Mouse (Mus musculus) mouse trophoblast stem cell (cell line): ENCODE measurements around the gene B4galnt4.

Experiments
- in situ Hi-C, 2 experiments: fragments of 300-500 bp; cut with MseI, MboI; formaldehyde crosslinking; loops; 2 replicates in 1 of 2; 3 replicates in 1 of 2; pipeline ENCODE4 v1.15.1; 2025

The B4galnt4 gene

GRCm38 (mm10) chr7:141070058-141070862, 9.4 kb downstream of the B4galnt4 start:
- in situ Hi-C loops = no loop called here

- in situ Hi-C loops = no loop called here
Measured at GRCm38 (mm10) chr7:141072017-141072745, 11.3 kb downstream of the B4galnt4 start.

GRCm38 (mm10) chr7:141073782-141074181, 12.9 kb downstream of the B4galnt4 start:
- in situ Hi-C loops = no loop called here

- in situ Hi-C loops = no loop called here
Measured at GRCm38 (mm10) chr7:141077841-141078240, 16.9 kb downstream of the B4galnt4 start, which contains the start of gene Pkp3. Gene Pkp3 (plus strand): TSS chr7:141078218.

- in situ Hi-C loops = no loop called here
Measured at GRCm38 (mm10) chr7:141078876-141079275, 18.0 kb downstream of the B4galnt4 start.

- in situ Hi-C loops = no loop called here
Measured at GRCm38 (mm10) chr7:141079481-141080449, 18.9 kb downstream of the B4galnt4 start.

GRCm38 (mm10) chr7:141087894-141088293, 27.0 kb downstream of the B4galnt4 start:
- in situ Hi-C loops = no loop called here

GRCm38 (mm10) chr7:141088473-141088872, 27.6 kb downstream of the B4galnt4 start:
- in situ Hi-C loops = no loop called here

- in situ Hi-C loops = loop anchor here (5.0 kb wide), 1 partner anchor 87 kb away; no protein-coding TSS in a partner anchor
Measured at GRCm38 (mm10) chr7:141090228-141090627, 29.3 kb downstream of the B4galnt4 start.

GRCm38 (mm10) chr7:141092051-141092735, 31.3 kb downstream of the B4galnt4 start:
- in situ Hi-C loops = loop anchor here (5.0 kb wide), 1 partner anchor 85 kb away; no protein-coding TSS in a partner anchor

- in situ Hi-C loops = loop anchor here (5.0 kb wide), 1 partner anchor 83 kb away; no protein-coding TSS in a partner anchor
Measured at GRCm38 (mm10) chr7:141093950-141094349, 33.0 kb downstream of the B4galnt4 start.

- in situ Hi-C loops = loop anchor here (5.0 kb wide), 1 partner anchor 83 kb away; no protein-coding TSS in a partner anchor
Measured at GRCm38 (mm10) chr7:141094487-141095205, 33.7 kb downstream of the B4galnt4 start.

GRCm38 (mm10) chr7:141096021-141096420, 35.1 kb downstream of the B4galnt4 start:
- in situ Hi-C loops = no loop called here

- in situ Hi-C loops = no loop called here
Measured at GRCm38 (mm10) chr7:141096649-141097056, 35.7 kb downstream of the B4galnt4 start.

- in situ Hi-C loops = no loop called here
Measured at GRCm38 (mm10) chr7:141097177-141097576, 36.3 kb downstream of the B4galnt4 start.

- in situ Hi-C loops = no loop called here
Measured at GRCm38 (mm10) chr7:141099911-141100691, 39.2 kb downstream of the B4galnt4 start, which contains the start of gene Sigirr. Gene Sigirr (minus strand): TSS chr7:141100572.

GRCm38 (mm10) chr7:141103161-141103560, 42.3 kb downstream of the B4galnt4 start:
- in situ Hi-C loops = no loop called here

GRCm38 (mm10) chr7:141115874-141116273, 55.0 kb downstream of the B4galnt4 start:
- in situ Hi-C loops = no loop called here

- in situ Hi-C loops = no loop called here
Measured at GRCm38 (mm10) chr7:141117636-141118035, 56.7 kb downstream of the B4galnt4 start, which contains the start of gene Ano9. Gene Ano9 (minus strand): TSS chr7:141117806.
